Mouse (Mus musculus) lung, adult 2 months (tissue): ENCODE data around the gene Ddr2.

Source experiments
- CTCF ChIP-seq: fragments of 200-500 bp; IDR thresholded peaks from 2 replicates; pipeline ENCODE4 v1.5.1; 2011; ENCODE audit warnings: mild to moderate bottlenecking, low read length, control low read depth; ENCODE audit not compliant: insufficient read depth
- POLR2A ChIP-seq: fragments of 200-500 bp; IDR thresholded peaks from 2 replicates; pipeline ENCODE4 v1.6.1; 2011; ENCODE audit warnings: low read depth, mild to moderate bottlenecking, control low read depth, low read length, borderline replicate concordance; ENCODE audit errors: extremely low read depth

DNA sequence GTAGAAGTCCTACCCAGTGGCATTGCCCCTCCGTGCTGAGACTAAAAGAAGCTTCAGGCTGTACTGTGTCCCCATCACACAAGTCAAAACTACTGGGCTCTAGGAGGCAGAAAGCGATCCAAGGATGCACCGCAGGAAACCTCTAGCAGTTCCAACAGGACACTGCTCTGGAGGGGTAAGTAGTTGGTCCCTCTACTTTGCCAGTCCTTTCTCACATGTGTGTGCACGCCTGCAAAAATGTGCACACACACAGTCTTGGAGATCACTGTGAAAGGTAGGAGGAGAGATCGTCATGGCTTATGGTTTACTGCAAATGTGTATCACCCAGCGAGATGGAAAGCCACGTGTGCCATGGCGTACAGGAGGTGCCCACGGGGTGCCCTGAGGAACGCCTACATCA lies 157.9 kb downstream of the Ddr2 start:
- TF ChIP-seq CTCF = no peak
- TF ChIP-seq POLR2A = no peak
